Mouse (Mus musculus) left cerebral cortex, adult 18-20 months (tissue): ENCODE results near the gene Scn1a. TPM values are rescaled to one million over a fixed set of nuclear protein-coding genes. Genes with fewer than 3 reads are reported as not detected.

Experiments used
- DNase-seq, 2 experiments: peaks; one replicate each; pipeline ENCODE4 v3.0.0; 2021 to 2022; ENCODE audit warnings: low spot score in 2 of 2, mixed read lengths in 1 of 2
- long read RNA-seq, 2 experiments: library from polyadenylated mRNA; stranded (forward); transcript quantifications; one replicate each; pipeline ENCODE4 v2.0.0; 2021
- total RNA-seq, 2 experiments: library from RNA; stranded (reverse); gene quantifications; 2 replicates each; pipeline ENCODE4 v1.2.3; 2021

Scn1a gene
- 100 to 1,000 TPM; 102 to 126 TPM for total RNA-seq
- long read RNA-seq, experiment 1, partial matches to known transcripts: 5 of 17 reads
- long read RNA-seq, experiment 1, other reads (novel, unspliced or antisense): 12 of 17 reads
- long read RNA-seq, experiment 2, full-length matches to known transcripts: 1 of 15 reads
- long read RNA-seq, experiment 2, partial matches to known transcripts: 4 of 15 reads
- long read RNA-seq, experiment 2, other reads (novel, unspliced or antisense): 10 of 15 reads

GRCm38 (mm10) chr2:66440711-66441110 lies at the start of gene Scn1a:
Gene Scn1a, minus strand, starts transcription at chr2:66440840.
- DNase-seq: peak; percentile 24 to 44

DNA sequence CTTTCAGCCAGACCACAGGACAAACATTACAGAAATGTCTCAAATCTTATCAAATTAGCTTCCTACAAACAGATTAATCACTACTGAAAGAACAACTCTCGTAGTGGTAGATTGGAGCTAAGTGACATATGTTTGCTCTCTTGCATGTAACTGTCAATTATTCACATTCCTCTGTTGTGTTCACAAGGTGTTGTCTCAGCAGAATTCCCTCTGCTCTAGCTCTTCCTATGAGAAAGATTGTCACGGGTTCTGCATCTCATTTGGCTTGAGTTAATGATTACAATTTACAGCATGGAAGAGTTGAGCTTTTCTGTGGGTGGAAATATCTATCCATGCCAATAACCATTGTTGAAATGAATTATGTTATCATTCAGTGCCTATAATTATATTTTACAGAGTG lies 37.8 kb upstream of the Scn1a start:
- no peak for DNase-seq

DNA sequence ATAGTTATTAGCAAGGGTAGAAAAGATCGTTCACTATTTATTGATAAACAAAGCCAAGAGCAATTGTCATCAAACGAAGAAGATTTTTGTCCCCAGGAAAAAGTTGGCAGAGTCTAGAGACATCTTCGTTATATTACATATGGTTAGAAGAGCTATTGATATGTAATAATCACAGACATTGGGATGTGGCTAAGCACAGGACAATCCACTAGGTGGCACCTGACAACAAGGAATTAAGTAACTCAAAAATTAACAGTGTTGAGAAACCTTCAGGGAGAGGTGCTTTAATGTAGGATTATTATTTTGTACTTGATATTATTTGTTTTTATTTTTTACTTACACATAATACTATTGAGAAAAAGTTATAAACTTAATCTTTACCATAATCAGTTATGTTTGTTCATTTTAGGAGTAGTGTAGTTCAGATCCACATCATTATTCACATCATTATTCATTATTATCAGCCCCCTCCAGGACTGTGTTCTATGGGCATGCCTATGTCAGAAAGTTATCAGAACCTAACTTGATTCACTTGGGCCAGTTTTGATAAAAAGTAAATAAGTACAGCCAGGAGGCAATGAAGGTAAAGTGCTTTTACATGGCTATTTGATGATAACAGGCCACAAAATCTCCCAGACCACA lies 32.7 kb upstream of the Scn1a start:
- peak in 1 of 2 experiments; percentile 28 for DNase-seq

GRCm38 (mm10) chr2:66465484-66465883 lies 24.8 kb upstream of the Scn1a start:
- no peak for DNase-seq

- no peak for DNase-seq
Measured at GRCm38 (mm10) chr2:66464874-66465458, 24.3 kb upstream of the Scn1a start.

DNA sequence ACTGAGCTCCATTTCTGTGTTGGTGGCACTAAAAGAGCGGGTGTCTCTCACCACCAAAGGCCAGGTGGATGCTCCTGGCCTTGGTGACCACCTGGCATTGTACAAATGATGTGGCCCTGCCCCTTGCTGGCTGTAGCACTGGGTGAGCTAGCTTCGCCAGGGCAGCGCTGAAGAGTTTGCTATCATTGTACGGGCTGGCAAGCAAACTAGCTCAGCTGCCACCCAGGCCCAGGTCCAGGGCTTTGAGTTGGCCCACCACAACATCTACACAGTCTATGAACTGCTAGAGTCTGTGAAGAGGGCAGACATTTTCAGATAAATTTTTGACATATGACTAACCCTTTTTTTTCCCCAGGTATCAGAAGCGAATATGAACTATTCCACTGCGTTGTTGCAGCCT lies 23.3 kb upstream of the Scn1a start:
- no peak for DNase-seq

- no peak for DNase-seq
Measured at GRCm38 (mm10) chr2:66462458-66462857, 21.8 kb upstream of the Scn1a start.

DNA sequence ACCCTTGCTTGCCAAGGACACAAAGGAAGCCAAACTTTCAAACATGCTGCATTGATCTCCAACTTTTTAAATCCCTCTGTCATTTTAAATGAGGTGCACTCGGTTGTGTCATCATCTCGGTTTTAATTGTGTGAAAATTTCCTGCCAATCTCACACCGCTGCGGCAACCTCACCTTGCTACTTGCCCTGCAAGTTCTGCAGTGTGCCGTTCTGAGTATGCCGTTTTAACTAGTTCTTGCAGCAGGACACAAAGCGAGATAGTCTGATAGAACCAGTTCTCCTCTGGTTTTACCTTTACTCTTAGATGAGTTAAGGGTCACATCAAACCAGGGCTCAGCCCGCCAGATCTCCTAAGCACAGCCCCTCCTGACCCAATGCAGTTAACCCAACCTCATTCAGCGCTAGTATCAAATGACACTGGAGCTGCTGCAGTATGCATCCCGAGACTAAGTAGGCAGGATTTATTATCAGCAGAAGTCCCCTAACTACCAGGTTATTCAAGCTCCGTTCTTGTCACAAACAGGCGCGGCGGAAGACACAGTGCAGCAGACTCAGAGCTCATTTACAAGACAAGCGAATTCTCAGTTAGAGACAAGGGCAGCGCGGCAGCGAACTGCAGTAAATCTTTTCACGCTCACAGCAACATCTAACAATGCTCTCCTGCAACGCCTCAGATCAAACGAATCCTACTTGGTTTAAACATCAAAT lies 722 bp downstream of the Scn1a start:
- DNase-seq: peak; percentile 14 to 40

GRCm38 (mm10) chr2:66436286-66436685 lies 4.4 kb downstream of the Scn1a start:
- no peak for DNase-seq

GRCm38 (mm10) chr2:66409740-66410290 lies 30.8 kb downstream of the Scn1a start:
- peak; percentile 56 to 59 for DNase-seq

- DNase-seq: peak; percentile 39 to 42
Measured at GRCm38 (mm10) chr2:66408899-66409739, 31.5 kb downstream of the Scn1a start.

- peak; percentile 32 to 34 for DNase-seq
Measured at GRCm38 (mm10) chr2:66408456-66408855, 32.2 kb downstream of the Scn1a start.

GRCm38 (mm10) chr2:66392586-66392985 lies 48.1 kb downstream of the Scn1a start:
- DNase-seq: no peak

GRCm38 (mm10) chr2:66367957-66368356 lies 72.7 kb downstream of the Scn1a start:
- no peak for DNase-seq

- DNase-seq: no peak
Measured at GRCm38 (mm10) chr2:66350590-66350989, 90.0 kb downstream of the Scn1a start.

- DNase-seq: no peak
Measured at GRCm38 (mm10) chr2:66346622-66347021, 94.0 kb downstream of the Scn1a start.

GRCm38 (mm10) chr2:66346181-66346580 lies 94.5 kb downstream of the Scn1a start:
- DNase-seq: no peak

DNA sequence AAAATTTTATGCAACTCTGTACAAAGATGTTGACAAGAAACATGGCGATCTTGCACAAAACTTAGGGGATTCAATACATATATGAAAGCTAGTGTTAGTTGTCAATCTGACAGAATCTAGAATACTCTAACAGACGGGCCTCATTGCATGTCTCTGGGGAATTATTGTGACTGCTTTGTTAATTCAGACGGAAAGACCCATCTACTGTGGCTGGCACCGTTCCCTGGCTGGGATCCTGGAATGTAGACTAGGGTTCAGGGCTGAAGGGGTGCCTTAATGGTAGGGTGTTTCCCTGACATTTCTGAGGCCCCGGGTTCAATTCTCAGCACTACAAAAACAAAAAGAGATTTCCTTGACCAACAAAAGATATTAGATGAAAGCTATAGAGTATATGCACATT lies 103.2 kb downstream of the Scn1a start:
- DNase-seq: no peak

GRCm38 (mm10) chr2:66336396-66336795 lies 104.2 kb downstream of the Scn1a start:
- DNase-seq: no peak

DNA sequence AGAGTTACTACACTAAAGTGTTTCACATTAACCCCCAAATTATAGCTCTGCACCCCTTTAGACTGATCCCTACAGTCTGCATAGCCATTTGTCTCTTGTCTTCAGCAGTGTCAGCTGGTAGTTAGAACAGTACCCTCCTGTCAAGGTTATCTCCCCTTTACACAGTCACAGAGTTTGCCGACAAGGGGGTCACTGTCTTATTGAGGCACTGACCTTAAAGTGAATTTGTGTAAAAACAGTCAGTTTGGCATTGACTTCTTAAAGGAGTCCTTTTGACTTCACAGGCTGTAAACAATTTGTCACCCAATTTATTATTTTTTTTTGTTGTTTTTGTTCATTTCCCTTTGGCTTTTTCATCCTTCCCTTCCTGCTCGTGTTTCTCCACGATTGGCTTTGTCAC lies 168.1 kb downstream of the Scn1a start:
- DNase-seq: no peak
